Mouse (Mus musculus) kidney, adult 9 months (tissue): Measurements from ENCODE around the gene Wdr47.
"Not testable (repeated sequence)": the region's sequence is repeated elsewhere in the genome, so short reads cannot be mapped to it uniquely, and the experiment has no call there.

Experiments used
- DNase-seq: peaks from one replicate; pipeline ENCODE4 v3.0.0; 2022

Gene Wdr47

GRCm38 (mm10) chr3:108639412-108639811, 48.3 kb downstream of the Wdr47 start:
- DNase-seq: no peak

GRCm38 (mm10) chr3:108640998-108641397, 49.9 kb downstream of the Wdr47 start:
- no peak for DNase-seq

GRCm38 (mm10) chr3:108644856-108645255, 53.8 kb downstream of the Wdr47 start:
- DNase-seq: no peak

- no peak for DNase-seq
Measured at GRCm38 (mm10) chr3:108646036-108646435, 55.0 kb downstream of the Wdr47 start.

- not testable (repeated sequence) for DNase-seq
Measured at GRCm38 (mm10) chr3:108647681-108648080, 56.6 kb downstream of the Wdr47 start.

- peak; percentile 28 for DNase-seq
Measured at GRCm38 (mm10) chr3:108652866-108653642, 62.0 kb downstream of the Wdr47 start.

- peak; percentile 97 for DNase-seq
Measured at GRCm38 (mm10) chr3:108653710-108654379, 62.8 kb downstream of the Wdr47 start, which contains the start of gene Clcc1. TSS of gene Clcc1 (plus strand) at chr3:108653913.

GRCm38 (mm10) chr3:108654566-108654965, 63.5 kb downstream of the Wdr47 start:
- no peak for DNase-seq

- DNase-seq: no peak
Measured at GRCm38 (mm10) chr3:108655486-108655885, 64.4 kb downstream of the Wdr47 start.

GRCm38 (mm10) chr3:108658612-108659011, 67.5 kb downstream of the Wdr47 start:
- DNase-seq: no peak

GRCm38 (mm10) chr3:108660941-108661340, 69.9 kb downstream of the Wdr47 start:
- no peak for DNase-seq

GRCm38 (mm10) chr3:108676616-108677015, 85.5 kb downstream of the Wdr47 start:
- no peak for DNase-seq

GRCm38 (mm10) chr3:108681004-108681403, 89.9 kb downstream of the Wdr47 start:
- no peak for DNase-seq

GRCm38 (mm10) chr3:108683597-108683996, 92.5 kb downstream of the Wdr47 start:
- not testable (repeated sequence) for DNase-seq

GRCm38 (mm10) chr3:108685701-108686100, 94.6 kb downstream of the Wdr47 start:
- DNase-seq: no peak

- DNase-seq: no peak
Measured at GRCm38 (mm10) chr3:108689015-108689441, 97.9 kb downstream of the Wdr47 start.

- no peak for DNase-seq
Measured at GRCm38 (mm10) chr3:108689446-108689845, 98.4 kb downstream of the Wdr47 start.

GRCm38 (mm10) chr3:108689979-108690378, 98.9 kb downstream of the Wdr47 start:
- DNase-seq: no peak

GRCm38 (mm10) chr3:108694321-108694720, 103.2 kb downstream of the Wdr47 start:
- DNase-seq: no peak
